Mouse (Mus musculus): Measurements from ENCODE around the gene Tgfbi.

DNA sequence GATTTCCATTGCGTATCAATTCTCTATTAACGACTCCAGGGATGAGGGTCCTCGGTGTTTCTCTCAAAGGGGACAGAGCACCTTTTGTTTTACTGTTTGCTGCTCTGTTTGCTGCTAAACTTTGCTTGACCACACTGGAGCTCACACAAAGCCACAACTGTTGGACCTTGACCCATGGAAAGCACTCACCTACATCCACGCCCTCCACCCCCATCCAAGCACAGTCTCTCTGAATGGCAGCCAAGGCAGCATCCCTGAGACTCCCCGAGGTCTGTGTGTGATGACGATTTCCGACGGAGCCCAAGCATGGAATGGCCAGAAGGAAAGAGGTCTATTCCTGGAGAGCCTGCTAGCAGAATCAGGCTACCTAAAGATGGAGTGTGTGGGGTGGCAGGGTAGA is 48.2 kb upstream of the Tgfbi start:
- no peak for TF ChIP-seq CTCF (IDR thresholded peaks at IDR 0.05; ENCODE audit: insufficient read depth, low read length)
- no peak for TF ChIP-seq POLR2A (IDR thresholded peaks at IDR 0.05; ENCODE audit: borderline replicate concordance, extremely low read depth, low read depth, low read length)
